Mouse (Mus musculus) liver, adult 2 months (tissue): Measurements from ENCODE around the gene Ankrd12. TPM values are rescaled to one million over a fixed set of nuclear protein-coding genes. Genes with fewer than 3 reads are reported as not detected.

Experiments
- DNase-seq: peaks from one replicate; pipeline ENCODE4 v3.0.0-alpha.2; 2011; ENCODE audit warnings: low read depth, low spot score; ENCODE audit errors: extremely low read depth
- H3K27ac ChIP-seq: fragments of 200-500 bp; replicated peaks from 2 replicates; pipeline ENCODE4 v1.5.1; 2012; ENCODE audit warnings: low read depth, mild to moderate bottlenecking, control low read depth, inconsistent platforms, low read length; ENCODE audit not compliant: insufficient read depth
- H3K27me3 ChIP-seq: fragments of 200-500 bp; 2 replicates; pipeline ENCODE4 v1.6.1; 2012; ENCODE audit warnings: mild to moderate bottlenecking, moderate library complexity, low read length, inconsistent platforms; ENCODE audit not compliant: control insufficient read depth, insufficient read depth
- H3K36me3 ChIP-seq: fragments of 200-500 bp; 2 replicates; pipeline ENCODE4 v1.6.1; 2012; ENCODE audit warnings: low read length, inconsistent platforms; ENCODE audit not compliant: control insufficient read depth, insufficient read depth
- H3K4me1 ChIP-seq: fragments of 200-500 bp; 2 replicates; pipeline ENCODE4 v1.6.1; 2011; ENCODE audit warnings: low read length; ENCODE audit not compliant: control insufficient read depth, insufficient read depth
- H3K4me3 ChIP-seq: fragments of 200-500 bp; 2 replicates; pipeline ENCODE4 v1.5.1; 2011; ENCODE audit warnings: low read depth, mild to moderate bottlenecking, control low read depth, low read length, moderate library complexity; ENCODE audit not compliant: insufficient read depth
- H3K79me2 ChIP-seq: fragments of 200-500 bp; 2 replicates; pipeline ENCODE4 v1.6.1; 2012; ENCODE audit warnings: inconsistent platforms, mild to moderate bottlenecking, low read length, moderate library complexity; ENCODE audit not compliant: control insufficient read depth, insufficient read depth
- H3K9ac ChIP-seq: fragments of 200-500 bp; 2 replicates; pipeline ENCODE4 v1.6.1; 2012; ENCODE audit warnings: low read depth, mild to moderate bottlenecking, control low read depth, inconsistent platforms, low read length
- CTCF ChIP-seq: fragments of 200-500 bp; IDR thresholded peaks from 2 replicates; pipeline ENCODE4 v1.5.1; 2011; ENCODE audit warnings: low read depth, low read length, control low read depth
- POLR2A ChIP-seq: fragments of 200-500 bp; IDR thresholded peaks from 2 replicates; pipeline ENCODE4 v1.6.1; 2011; ENCODE audit warnings: low read length, control low read depth; ENCODE audit not compliant: insufficient read depth; ENCODE audit errors: extremely low read depth
- WGBS: fragments of 180-500 bp; shearing (Covaris S2); methylation state at CpG from one replicate; pipeline ENCODE4 v1.1.7; 2018; 5-methylcytosine and 5-hydroxymethylcytosine counted together
- polyA plus RNA-seq: library from polyadenylated mRNA; depleted of rRNA; stranded (reverse); fragments of >200 nt; gene quantifications from 2 replicates; pipeline ENCODE4 v1.2.3, GENCODE M21; 2012
- total RNA-seq: library from RNA; depleted of rRNA; stranded (reverse); fragments of >200 nt; gene quantifications from 2 replicates; pipeline ENCODE4 v1.2.3, GENCODE M21; 2014

Ankrd12 gene
- total and polyA plus RNA-seq, 2 experiments = 0.87 to 10.3 TPM

DNA sequence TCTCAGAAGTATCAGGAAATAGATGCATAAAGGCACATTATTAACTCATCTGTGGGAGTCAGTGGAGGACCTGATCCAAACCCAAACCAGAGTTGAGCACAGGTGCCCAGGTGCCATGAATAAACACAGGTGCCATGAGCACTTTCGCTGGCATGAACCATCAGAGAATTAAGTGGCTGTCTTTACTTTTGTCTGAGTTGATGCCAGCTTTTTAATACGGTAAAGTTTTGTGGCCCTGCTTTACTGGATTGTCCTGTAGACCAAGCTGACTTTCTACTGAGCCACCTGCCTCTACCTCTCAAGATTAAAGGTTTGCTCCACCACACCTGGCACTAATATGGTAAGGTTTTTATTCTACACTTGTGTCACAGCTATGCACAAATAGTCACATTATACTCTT, 15.2 kb upstream of the Ankrd12 start:
- Histone ChIP-seq H3K4me1 (peaks cover 2% of the 10 kb centered on the region), H3K27ac (no peak overlapping the region), H3K27me3 (no peaks in the 10 kb centered on the region), H3K4me3 (no peak overlapping the region), H3K9ac (no peak overlapping the region), H3K79me2 (peaks cover 14% of the 10 kb centered on the region; the same call in 1 of the 2 replicates), H3K36me3 (peaks cover 12% of the 10 kb centered on the region)
- TF ChIP-seq CTCF = no peak
- TF ChIP-seq POLR2A = no peak
- WGBS = 64% methylated on average over 2 of the region's 2 CpGs
- DNase-seq = no peak

DNA sequence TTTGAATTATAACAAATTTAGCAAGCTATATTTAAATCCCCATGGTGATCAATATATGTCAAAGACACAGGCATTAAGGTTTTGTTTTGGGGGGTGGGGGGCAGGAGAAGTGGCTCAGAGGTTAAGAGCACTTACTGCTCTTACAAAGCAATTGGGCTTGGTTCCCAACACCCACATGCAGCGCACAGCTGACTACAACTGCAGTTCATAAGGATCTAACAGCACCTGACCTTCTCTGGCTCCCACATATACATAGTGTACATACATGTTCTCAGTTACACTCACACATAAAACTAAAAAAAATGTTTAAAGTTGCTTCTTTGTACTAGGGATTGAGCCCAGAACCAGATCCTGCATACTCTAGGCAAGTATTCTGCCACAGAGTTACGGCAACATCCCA, 14.5 kb upstream of the Ankrd12 start:
- 84% methylated on average over 2 of the region's 2 CpGs for WGBS
- peaks cover 15% of the 10 kb centered on the region for H3K36me3 ChIP-seq
- TF ChIP-seq POLR2A = no peak
- no peak for TF ChIP-seq CTCF
- peaks cover 11% of the 10 kb centered on the region; the same call in 1 of the 2 replicates for H3K79me2 ChIP-seq
- DNase-seq = no peak
- H3K4me1 ChIP-seq = peaks cover 2% of the 10 kb centered on the region
- no peak overlapping the region for H3K27ac ChIP-seq
- no peak overlapping the region for H3K9ac ChIP-seq
- H3K4me3 ChIP-seq = no peak overlapping the region
- H3K27me3 ChIP-seq = no peaks in the 10 kb centered on the region

GRCm38 (mm10) chr17:66090251-66090650, 13.4 kb upstream of the Ankrd12 start:
- Histone ChIP-seq H3K27me3 (no peaks in the 10 kb centered on the region), H3K9ac (no peak overlapping the region), H3K79me2 (peaks cover 11% of the 10 kb centered on the region; the same call in 1 of the 2 replicates), H3K4me1 (peaks cover 2% of the 10 kb centered on the region), H3K4me3 (no peak overlapping the region), H3K27ac (no peak overlapping the region), H3K36me3 (peaks cover 21% of the 10 kb centered on the region)
- no peak for TF ChIP-seq CTCF
- no peak for TF ChIP-seq POLR2A
- DNase-seq = peak; percentile 10

GRCm38 (mm10) chr17:66085038-66085437, 8.1 kb upstream of the Ankrd12 start:
- no peak overlapping the region for H3K4me3 ChIP-seq
- TF ChIP-seq CTCF (no peak), POLR2A (no peak)
- H3K27ac ChIP-seq = no peak overlapping the region
- no peak for DNase-seq
- peaks cover 35% of the 10 kb centered on the region for H3K36me3 ChIP-seq
- no peaks in the 10 kb centered on the region for H3K4me1 ChIP-seq
- no peak overlapping the region for H3K9ac ChIP-seq
- WGBS = 81% methylated on average over 1 of the region's 1 CpGs
- no peaks in the 10 kb centered on the region for H3K79me2 ChIP-seq
- no peaks in the 10 kb centered on the region for H3K27me3 ChIP-seq

GRCm38 (mm10) chr17:66084486-66084885, 7.6 kb upstream of the Ankrd12 start:
- peaks cover 37% of the 10 kb centered on the region for H3K36me3 ChIP-seq
- no peak overlapping the region for H3K9ac ChIP-seq
- H3K4me1 ChIP-seq = no peaks in the 10 kb centered on the region
- no peak for DNase-seq
- WGBS = 89% methylated on average over 1 of the region's 1 CpGs
- no peak for TF ChIP-seq CTCF
- no peak for TF ChIP-seq POLR2A
- H3K4me3 ChIP-seq = no peak overlapping the region
- no peaks in the 10 kb centered on the region for H3K79me2 ChIP-seq
- no peaks in the 10 kb centered on the region for H3K27me3 ChIP-seq
- H3K27ac ChIP-seq = no peak overlapping the region

DNA sequence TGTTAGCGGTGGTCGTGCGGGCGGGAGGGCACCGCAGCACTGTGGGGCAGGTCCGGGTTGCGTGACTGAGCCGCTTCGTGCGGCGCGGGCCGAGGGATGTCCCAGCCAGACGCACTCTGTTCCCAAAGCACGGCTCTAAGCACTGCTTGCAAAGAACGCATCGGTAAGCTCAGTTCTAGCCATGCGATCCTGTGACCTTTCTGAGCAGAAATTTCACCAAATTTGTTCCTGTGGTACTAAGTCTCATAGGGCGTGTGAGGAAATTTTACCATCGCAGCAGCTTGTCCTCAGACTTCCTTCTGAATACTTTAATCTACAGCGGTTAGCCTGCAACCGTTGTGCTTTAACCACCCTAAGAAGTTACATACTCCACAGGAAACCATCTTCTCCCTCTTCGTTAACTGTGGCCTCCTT, 555 bp upstream of the Ankrd12 start:
- Histone ChIP-seq H3K79me2 (peaks cover 6% of the 10 kb centered on the region; the same call in 1 of the 2 replicates), H3K4me1 (peaks cover 6% of the 10 kb centered on the region; the same call in 1 of the 2 replicates), H3K9ac (peak overlapping the region; percentile 70), H3K27me3 (no peaks in the 10 kb centered on the region), H3K4me3 (peak overlapping the region; percentile 86), H3K27ac (peak overlapping the region; percentile 19), H3K36me3 (peaks cover 24% of the 10 kb centered on the region)
- no peak for TF ChIP-seq POLR2A
- TF ChIP-seq CTCF = no peak
- WGBS = 3% methylated on average over 23 of the region's 23 CpGs
- DNase-seq = peak; percentile 46
